Mouse (Mus musculus) CH12F3 (cell line): ENCODE data around the gene Glb1l.

Experiments
- in situ Hi-C: fragments of 300-500 bp; cut with MboI; formaldehyde crosslinking; loops from 2 replicates; pipeline ENCODE4 v1.14.3; 2020; ENCODE audit warnings: low sequenced_read_pairs

Glb1l gene

DNA sequence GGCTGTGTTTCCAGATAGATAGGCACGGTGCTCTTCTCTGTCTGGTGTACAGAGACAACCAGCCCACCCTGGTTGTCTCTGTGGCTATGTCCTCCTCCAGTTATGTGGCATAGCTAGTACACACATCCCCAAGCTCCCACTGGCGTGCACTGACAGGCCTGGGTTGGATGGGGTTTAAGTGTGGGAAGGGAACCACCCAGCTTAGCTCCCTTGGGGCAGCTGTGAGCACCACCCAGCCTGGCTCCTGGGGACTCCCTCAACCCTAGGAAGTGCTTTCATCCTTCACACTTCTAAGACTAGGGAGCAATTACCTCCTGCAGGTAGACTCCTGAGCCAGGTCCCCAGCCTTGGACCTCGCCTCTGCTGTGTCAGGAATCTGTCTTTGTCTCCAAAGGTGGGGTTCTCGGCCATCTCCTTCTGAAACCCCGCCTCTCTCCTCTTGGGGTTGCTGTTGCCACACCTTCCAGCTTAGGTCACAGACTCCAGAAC is 21.1 kb upstream of the Glb1l start, which contains the start of gene A630095N17Rik:
A630095N17Rik (minus strand) TSS at position 439 of the 489 bp plus-strand sequence.
- in situ Hi-C loops: no loop called here

DNA sequence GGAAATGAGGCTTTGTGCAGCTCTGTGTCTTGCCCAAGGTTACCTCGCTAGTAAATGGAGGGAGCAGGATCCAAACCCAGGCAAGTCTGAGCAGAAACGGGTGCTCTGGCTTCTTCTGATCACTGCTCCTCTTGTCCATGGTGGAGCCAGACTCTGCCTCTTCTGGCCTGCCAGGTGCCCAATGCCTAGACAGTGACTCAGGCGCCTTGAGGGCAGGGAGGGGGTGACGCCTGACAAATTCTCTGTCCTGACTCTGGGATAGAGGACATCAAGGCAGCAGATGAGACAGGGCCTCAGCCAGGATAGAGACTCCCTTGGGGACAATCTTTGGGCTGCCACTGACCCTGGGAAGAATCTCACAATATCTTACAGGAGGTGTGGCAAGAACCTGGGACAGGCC is 20.6 kb upstream of the Glb1l start:
- in situ Hi-C loops: no loop called here

DNA sequence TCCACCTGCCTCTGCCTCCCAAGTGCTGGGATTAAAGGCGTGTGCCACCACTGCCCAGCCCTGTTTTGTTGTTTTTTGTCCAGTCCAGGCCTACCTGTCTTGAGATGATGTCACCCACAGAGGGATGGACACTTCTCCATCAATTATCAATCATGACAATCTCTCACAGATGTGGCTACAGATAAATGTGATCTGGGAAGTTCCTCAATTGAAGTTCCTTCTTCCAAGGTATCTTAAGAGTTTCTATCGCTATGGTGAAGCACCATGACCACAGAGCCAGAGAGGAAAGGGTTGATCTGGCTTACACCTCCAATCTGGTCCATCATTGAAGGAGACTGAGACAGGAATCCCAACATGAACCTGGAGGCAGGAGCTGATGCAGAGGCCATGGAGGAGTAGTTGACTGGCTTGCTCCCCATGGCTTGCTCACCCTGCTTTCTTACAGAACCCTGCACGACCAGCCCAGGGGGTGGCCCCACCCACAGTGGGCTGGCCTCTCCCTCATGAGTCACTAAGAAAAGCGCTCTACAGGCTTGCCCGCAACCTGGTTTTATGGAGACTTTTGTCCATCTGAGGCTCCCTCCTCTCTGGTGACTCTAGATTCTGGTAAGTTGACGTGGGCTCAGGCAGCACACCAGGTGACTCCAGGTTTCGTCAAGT is 19.9 kb upstream of the Glb1l start:
- in situ Hi-C loops: no loop called here

DNA sequence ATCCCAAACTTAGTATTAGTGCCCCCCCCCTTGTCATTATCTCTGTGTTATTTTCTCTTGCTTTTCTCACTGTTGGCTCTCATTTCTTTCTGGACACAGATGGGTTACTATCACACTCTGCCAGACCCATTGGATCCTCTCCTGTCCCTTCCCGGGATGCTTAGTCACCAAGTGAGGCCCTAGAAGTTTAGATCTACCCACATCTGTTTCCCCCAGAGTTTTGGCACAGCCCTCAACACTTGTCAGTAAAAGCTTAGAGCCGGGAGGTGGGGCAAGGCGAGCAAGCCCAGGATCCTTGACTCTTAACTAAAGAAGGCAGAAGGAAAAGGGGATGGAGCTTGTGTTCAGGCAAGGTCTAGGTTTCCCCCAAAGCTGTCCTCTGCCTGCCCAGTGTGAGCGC is 18.5 kb upstream of the Glb1l start:
- in situ Hi-C loops: no loop called here

DNA sequence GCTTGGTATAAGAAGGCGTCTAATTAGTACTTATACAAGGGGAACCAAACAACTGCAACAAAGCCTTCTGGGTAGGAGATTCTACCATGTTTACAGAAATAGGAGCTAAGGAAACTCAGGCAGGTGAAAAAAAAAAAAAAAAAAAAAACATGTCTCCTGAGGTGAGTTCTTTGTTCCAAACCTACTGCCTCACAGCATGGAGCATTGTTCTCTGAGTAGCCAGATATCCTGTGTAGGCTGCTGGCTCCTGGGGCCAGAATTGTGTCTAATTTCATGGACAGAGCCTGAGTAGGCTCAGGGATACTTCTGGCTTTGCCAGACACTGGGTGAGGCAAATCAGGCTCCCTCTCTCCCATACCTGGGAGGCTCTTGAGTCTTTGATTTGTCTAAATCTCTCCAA is 17.0 kb upstream of the Glb1l start:
- in situ Hi-C loops: no loop called here

DNA sequence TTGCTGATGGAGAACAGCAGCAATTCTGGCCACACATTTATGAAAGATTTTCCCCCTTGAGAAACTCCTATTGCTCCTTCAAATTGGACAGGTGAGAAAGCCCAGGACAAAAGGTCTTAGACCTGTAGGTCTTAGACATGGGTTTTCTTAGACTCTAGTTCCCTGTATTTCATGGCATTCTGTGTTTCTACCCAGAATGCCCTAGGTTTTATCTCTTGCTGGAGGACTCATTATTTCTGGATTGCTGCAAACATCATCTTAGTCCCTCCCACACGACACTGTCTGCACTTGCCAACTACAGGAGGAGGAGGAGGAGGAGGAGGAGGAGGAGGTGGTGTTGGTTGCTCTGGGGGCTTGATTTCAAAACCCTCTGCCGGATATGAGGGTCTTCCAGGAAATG is 15.5 kb upstream of the Glb1l start:
- in situ Hi-C loops: no loop called here

DNA sequence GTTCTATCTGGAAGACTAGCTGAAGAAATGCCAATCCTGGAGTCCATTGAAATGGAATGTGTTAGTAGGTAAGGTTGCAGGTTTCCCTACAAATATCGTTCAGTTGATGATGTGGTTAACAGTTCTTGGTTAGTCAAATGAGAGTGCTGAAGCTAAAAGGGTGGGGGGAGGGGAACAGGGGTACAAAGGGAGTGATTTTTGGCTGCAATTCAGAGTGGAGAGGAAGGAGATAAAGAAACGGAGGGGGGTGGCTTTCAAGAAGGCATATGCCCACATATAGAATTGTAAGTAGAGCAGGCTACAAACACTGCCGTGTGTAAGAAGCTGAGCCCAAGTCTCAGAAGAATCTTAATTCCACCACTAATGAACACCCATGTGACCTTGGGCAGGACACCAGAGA is 14.9 kb upstream of the Glb1l start:
- in situ Hi-C loops: no loop called here

DNA sequence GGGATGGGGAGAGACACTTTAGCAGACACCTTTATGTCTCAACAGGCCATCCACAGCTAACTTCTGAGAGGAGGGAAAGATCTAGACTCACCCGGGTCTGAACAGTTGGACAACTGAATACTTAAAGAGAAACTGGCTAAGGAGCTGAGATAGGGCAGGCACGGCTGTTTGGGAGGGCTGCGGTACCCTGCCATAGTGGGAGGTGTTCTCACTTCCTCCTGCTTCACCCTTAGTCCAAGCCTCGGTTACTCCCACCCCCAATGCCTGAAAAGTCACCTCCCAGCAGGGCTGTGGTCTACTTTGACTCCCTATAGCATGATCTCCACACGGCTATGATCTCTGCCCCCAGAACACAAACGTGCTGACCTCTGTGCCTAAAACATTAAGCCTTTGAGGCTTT is 12.9 kb upstream of the Glb1l start:
- in situ Hi-C loops: no loop called here

DNA sequence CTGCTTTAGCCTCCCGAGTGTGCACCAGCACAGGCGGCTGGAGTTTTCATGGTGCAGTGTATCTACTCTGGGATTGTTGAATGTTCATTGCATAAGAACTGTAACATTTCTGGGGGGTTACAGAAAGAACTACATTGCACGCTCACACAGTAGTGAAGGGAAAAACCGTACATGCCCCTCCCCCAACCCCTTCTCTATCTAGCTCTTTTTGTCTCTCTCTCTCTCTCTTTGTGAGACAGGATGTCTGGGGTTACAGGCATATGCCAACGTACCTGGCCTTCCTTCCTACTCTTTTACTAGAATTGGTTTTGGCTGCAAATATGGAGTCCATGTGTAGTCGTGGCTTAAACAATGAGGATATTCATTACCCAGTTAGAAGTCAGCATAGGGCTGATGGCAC is 12.3 kb upstream of the Glb1l start:
- in situ Hi-C loops: no loop called here

DNA sequence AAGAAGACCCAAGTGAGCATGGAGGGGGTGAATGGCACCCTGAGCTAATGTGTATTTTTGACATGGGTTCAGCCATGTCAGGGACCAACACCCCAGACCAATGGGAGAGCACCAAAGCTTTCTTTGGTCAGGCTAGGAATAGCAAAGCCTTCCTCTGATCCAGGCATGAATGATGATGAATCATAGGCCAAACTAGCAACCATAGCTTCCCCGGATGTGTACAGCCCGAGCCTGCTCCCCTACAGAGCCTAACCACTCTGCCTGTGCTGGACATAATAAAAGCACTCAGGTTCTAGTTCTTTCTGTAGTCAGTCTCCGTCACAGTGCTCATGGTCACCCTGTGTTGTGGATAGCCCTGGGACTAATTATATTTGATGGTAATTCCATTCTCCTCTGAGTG is 10.9 kb upstream of the Glb1l start:
- in situ Hi-C loops: no loop called here

DNA sequence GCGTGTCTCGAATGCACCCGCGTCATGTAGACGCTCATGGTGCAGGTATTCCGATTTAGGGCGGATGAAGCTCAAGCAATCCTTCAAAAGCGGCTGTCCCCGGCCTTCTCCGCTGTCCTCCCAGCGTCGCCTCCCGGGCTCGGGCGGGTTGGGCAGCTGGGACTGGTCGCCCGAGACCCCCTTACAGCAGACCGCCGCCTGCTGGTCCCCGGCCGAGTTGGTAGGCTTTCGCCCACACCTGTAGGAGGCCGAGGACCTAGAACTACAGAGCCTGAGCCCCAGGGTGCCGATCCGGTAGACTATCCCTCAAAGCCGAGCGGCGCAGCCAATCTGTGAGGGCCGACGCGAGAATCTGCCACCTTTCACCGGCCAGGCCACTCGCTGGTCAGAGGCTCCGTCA is 8.9 kb upstream of the Glb1l start, which contains the start of gene Tuba4a:
Tuba4a (minus strand) TSS at position 335 of the 400 bp plus-strand sequence.
- in situ Hi-C loops: no loop called here

DNA sequence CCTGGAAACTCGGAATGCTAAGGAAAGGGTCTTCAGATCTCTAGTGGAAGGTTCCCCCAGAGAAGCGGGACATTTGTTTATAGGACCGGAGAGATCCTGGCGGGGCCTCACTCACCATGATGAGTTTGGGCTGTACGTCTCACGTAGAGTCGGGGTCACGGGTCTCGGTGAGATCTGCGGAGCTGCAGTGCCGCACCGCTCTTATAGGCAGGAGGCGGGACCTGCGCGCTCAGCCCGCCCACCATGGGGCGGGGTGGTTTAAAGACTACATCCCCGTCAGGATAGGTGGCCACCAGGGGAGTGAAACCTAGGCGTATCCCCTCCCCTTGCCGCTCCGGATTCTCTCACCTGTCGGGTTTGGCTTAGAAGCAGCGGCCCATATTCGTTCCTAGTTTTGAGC is 8.5 kb upstream of the Glb1l start:
- in situ Hi-C loops: no loop called here

DNA sequence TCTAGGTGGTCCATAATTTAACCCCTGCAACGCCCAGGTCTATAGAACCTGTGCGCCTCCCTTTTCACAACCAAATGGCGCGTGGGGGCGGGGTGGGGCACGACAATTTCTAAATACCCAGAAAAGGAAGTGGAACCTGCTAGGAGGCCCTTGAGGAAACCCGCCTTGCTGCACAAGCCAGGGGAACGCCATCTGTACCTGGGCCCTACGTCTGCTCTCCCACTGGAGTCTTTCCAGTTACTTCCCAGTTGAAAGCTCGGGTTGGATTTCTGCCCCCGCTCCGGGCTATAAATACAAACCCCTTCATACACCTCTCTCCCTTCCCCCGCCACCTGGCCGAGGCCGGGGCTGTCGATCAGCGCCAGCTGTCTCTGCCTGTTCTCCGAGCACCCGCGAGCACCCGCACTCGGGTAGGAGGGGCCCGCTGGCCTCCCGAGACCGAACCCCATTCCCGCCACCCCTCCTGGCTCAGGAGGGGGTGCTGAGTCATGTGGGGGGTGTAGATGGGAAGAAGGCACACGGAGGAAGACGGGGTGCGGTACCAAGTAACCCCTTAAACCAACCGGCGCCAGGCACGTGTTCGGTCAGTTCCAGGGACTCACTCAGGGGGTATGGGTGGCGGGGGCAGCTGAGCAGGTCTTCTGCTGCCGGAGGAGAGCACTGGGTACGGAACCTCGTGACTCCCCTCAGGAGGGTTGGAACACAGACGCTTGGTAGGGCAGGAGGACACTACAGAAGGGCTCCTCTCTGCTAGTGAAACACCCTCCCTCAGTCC is 7.8 kb upstream of the Glb1l start:
- in situ Hi-C loops: no loop called here

DNA sequence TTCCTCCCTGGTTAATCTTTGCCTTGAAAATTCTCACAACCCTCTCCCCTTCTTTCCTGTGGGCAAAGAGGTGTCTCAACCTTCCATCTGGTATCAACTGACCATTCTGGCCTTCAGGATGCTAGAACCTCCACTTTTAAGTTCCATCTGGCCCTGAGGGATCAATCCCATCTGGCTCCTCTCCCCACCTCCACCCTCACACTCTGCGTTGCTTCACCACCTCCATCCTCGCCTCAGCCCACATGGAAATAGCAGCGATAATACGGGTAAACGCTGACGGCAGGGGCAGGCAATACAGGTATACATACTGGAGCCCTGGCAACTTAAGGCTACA is 7.2 kb upstream of the Glb1l start:
- in situ Hi-C loops: no loop called here

DNA sequence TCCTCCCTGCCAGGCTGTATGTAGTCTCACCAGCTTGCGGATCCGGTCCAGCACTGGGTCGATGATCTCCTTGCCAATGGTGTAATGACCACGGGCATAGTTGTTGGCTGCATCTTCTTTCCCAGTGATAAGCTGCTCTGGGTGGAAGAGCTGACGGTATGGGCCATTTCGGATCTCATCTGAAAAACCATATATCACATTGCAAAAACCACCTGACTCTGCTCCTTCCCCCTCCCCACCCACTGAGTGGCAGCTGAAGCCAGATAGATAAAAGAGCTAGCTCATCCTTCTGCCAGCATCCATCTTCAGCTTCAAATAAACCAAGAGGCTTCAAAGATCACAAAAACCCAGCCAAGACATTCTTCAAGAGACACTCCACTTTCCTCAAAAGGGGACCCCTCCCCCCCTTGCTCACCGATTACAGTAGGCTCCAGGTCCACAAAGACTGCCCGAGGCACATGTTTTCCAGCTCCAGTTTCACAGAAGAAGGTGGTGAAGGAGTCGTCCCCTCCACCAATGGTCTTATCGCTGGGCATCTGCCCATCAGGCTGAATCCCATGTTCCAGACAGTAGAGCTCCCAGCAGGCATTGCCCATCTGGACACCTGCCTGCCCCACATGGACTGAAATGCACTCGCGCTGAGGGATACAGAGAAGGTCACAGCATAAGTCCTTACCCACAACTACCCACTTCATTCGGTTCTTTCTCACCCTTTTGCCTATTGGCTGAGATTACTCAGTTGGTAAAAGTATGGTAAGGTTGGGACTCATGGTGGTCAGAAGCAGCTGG is 6.4 kb upstream of the Glb1l start:
- in situ Hi-C loops: no loop called here

DNA sequence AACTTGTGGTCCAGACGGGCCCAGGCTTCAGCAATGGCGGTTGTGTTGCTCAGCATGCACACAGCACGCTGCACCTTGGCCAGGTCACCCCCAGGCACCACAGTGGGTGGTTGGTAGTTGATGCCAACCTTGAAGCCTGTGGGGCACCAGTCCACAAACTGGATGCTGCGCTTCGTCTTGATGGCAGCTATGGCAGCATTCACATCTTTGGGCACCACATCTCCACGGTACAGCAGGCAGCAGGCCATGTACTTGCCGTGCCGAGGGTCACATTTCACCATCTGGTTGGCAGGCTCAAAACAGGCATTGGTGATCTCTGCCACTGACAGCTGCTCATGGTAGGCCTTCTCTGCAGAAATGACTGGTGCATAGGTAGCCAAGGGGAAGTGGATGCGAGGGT is 5.2 kb upstream of the Glb1l start:
- in situ Hi-C loops: no loop called here

DNA sequence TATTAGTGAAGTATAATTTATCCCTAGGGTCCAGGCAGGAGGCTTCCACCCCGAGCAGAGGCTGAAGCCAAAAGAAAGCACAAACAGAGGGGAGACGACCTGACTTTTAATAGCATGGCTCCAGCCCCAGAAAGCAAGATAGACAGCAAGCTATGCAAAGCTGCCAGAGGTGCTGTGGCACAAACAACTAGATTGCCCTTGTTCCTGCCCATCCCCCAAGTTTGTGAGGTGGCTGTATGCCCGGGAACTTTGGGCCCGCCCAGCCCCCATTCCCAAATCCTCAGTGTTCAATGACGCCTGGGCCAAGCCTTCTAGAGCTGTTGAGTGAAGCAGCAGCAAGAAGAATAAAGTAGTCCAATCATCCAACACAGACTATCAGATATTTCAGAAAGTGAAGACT is 4.3 kb upstream of the Glb1l start:
- in situ Hi-C loops: no loop called here

DNA sequence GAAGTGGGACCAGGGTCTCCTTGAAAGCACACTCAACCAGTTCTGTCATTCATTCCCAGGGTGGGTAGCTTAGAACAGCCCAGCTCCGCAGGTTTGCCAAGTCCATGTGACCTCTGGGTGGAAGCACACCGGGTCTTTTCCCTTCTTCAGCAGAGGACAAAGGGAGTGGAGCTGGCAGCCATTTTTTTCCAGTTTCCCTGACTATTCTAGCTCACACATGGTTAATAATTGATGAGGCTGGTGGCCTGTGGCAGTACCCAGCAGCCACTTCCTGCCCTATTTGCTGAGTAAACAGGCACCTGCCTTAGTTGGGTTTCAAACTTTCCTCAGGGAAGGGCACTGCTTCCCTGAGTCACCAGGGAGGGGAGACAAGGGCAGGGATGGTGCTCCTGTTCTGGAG is 3.8 kb upstream of the Glb1l start:
- in situ Hi-C loops: no loop called here

DNA sequence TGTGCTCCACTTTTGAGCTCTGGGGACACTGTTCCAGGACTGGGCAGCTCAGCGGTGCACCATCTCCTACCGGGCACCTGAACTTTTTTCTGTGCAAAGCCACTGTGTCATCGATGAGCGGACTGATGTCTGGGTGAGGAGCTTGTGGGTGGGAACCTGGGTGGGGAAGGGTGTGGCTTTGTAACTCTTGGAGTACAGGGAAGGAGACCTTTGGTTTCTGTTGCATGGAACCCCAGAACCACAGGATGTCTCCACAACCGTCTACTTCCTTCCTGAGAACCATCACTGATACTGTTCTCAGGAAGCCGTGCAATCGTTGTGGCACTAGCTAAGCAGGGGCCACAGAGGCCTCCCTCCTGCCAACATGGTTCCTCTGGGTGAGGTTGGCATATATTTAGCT is 2.5 kb upstream of the Glb1l start:
- in situ Hi-C loops: no loop called here

DNA sequence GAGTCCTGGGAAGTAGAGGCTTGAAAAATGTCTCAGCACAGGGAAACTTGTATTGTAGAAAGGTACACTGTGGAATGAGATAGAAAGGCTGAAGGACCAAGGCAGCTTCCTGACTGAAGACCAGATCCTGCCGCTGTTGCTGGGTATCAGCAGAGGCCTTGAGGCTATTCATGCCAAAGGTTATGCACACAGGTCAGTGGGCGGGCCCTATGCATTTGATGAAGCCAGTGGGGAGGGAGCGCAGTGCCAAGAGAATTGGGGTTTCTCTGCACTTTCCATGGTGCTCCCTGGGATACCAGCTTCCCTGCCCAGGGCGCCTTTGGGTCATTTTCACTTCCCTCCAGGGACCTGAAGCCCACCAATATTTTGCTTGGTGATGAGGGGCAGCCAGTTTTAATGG is 1.9 kb upstream of the Glb1l start:
- in situ Hi-C loops: no loop called here

DNA sequence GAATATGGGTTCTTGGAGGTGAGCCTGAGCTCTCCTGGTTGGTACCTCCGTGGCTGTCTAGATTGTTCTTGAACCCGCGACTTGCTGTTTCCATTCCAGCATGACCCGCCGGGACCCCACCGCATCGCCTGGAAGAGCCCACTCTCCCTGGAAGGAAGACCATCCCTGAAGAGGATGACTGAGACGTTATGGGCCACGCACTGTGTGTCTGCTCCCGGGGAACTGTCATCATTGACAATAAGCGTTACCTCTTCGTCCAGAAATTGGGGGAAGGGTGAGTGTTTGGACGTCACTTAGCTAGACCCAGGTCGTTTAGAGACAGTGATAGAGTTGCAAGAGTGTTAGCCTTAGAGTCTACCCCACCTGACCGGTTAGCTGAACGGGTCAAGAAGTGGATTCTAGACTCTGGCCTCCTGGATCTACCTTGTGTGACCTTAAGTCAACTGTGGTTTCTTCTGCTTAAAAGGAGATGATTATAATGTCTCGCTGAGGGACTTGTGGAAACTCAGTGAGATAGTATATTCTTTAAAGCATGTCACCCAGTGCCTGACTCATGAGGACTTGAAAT is 612 bp upstream of the Glb1l start:
- in situ Hi-C loops: no loop called here
